Mouse (Mus musculus) spleen, adult 2 months (tissue): ENCODE measurements at regions not wholly inside any gene's neighbourhood (a gene's known extent, or its start where the extent isn't known, plus 50 kb on each side); places are given as distances from the start of the nearest gene placed in this dataset.

Experiments
- CTCF ChIP-seq: fragments of 200-500 bp; IDR thresholded peaks from 2 replicates; pipeline ENCODE4 v1.5.1; 2011; ENCODE audit warnings: mild to moderate bottlenecking, inconsistent platforms; ENCODE audit not compliant: insufficient read depth, insufficient read length, insufficient replicate concordance; ENCODE audit errors: extremely low read depth
- POLR2A ChIP-seq: fragments of 200-500 bp; IDR thresholded peaks from 2 replicates; pipeline ENCODE4 v1.6.1; 2011; ENCODE audit warnings: low read depth, low read length, inconsistent platforms

- TF ChIP-seq CTCF: no peak
- TF ChIP-seq POLR2A: no peak
Measured at GRCm38 (mm10) chr5:111965311-111965710, 231.6 kb downstream of the Gm26897 start.
